In the genomic region with DNA sequence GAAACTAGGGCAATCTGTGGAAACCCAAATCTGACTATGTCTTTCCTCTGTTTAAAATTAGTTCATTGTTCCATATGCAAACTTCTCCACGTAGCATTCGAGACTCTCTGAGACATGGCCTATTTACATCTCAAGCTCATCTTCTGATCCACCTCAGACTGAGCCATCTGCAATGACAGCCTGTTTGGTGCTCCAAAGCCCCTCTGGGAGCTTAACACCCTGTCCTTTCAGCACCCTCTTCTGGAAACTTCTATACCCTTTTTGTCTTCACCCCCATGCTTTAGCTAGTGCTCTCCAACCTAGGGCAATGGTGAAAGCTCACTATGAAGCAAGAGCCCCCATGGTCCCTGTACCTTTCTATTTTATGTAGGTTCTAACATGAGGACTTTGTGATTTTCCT, we compare ENCODE assay signal across 11 mouse cellular contexts.
DNase-seq lines count a peak whose midpoint lies in the region; ATAC-seq and TF ChIP-seq lines count a peak whose summit lies in the region.
"Had no signal": no experiment of that assay in that cellular context is flagged by ENCODE, and none has a peak within 500 bp of the region (broad histone marks: within the 10 kb centered on the region; RNA-seq: fewer than 3 reads in every experiment).

No protein-coding gene starts in this region.

- H3K4me2 ChIP-seq in liver, postnatal 0 days (ENCODE audit: low read depth, low read length) = no peak overlapping the region
- no peak overlapping the region for H3K4me2 ChIP-seq in liver, embryonic 12.5 days
- H3K4me2 ChIP-seq in CH12.LX (ENCODE audit: insufficient read depth, low read depth, poor library complexity, severe bottlenecking) = no peak overlapping the region
- no peak overlapping the region for H3K4me2 ChIP-seq in forebrain, embryonic 14.5 days (ENCODE audit: low read length)
- H3K4me2 ChIP-seq: forebrain, embryonic 13.5 days; limb, embryonic 13.5 days had no signal

- peak; percentile 54 for TF ChIP-seq RAD21 in CH12.LX (IDR thresholded peaks at IDR 0.05; ENCODE audit: low read depth, low read length)

- H3K9ac ChIP-seq in liver, postnatal 0 days (replicated peaks) = no peak overlapping the region
- no peak overlapping the region for H3K9ac ChIP-seq in liver, embryonic 12.5 days
- no peak overlapping the region for H3K9ac ChIP-seq in CH12.LX (ENCODE audit: insufficient read depth, low read depth)
- H3K9ac ChIP-seq in forebrain, embryonic 14.5 days (ENCODE audit: low read length) = no peak overlapping the region
- H3K9ac ChIP-seq: forebrain, embryonic 13.5 days; limb, embryonic 13.5 days had no signal

- TF ChIP-seq CTCF in liver, postnatal 0 days (IDR thresholded peaks at IDR 0.05; ENCODE audit: low read depth) = peak; percentile 32
- peak in 1 of 2 experiments; percentile 46; a peak in 2 of 4 replicates for TF ChIP-seq CTCF in CH12.LX (conservative IDR thresholded peaks at IDR 0.05 in 1 of 2, IDR thresholded peaks at IDR 0.05 in 1 of 2; ENCODE audit: low read depth in 2 of 2, low read length in 2 of 2)

- no peak overlapping the region for H3K4me3 ChIP-seq in liver, postnatal 0 days (ENCODE audit: low read depth, low read length)
- H3K4me3 ChIP-seq in liver, embryonic 12.5 days = no peak overlapping the region
- H3K4me3 ChIP-seq in CH12.LX (replicated peaks in 1 of 3; ENCODE audit: low read depth in 2 of 3, low read length in 2 of 3, poor library complexity in 1 of 3) = no peak overlapping the region
- no peak overlapping the region for H3K4me3 ChIP-seq in forebrain, embryonic 14.5 days (ENCODE audit: low read depth, low read length)
- H3K4me3 ChIP-seq: forebrain, embryonic 13.5 days; limb, embryonic 13.5 days had no signal

- H3K27me3 ChIP-seq in liver, postnatal 0 days (ENCODE audit: insufficient read depth, low read length) = no peaks in the 10 kb centered on the region
- H3K27me3 ChIP-seq in liver, embryonic 12.5 days (replicated peaks) = no peaks in the 10 kb centered on the region
- H3K27me3 ChIP-seq in CH12.LX (replicated peaks) = no peaks in the 10 kb centered on the region
- H3K27me3 ChIP-seq in forebrain, embryonic 14.5 days (replicated peaks; ENCODE audit: control insufficient read depth, insufficient read depth, low read length) = no peaks in the 10 kb centered on the region
- H3K27me3 ChIP-seq: forebrain, embryonic 13.5 days; limb, embryonic 13.5 days had no signal

- H3K27ac ChIP-seq in liver, postnatal 0 days (ENCODE audit: low read depth) = no peak overlapping the region
- H3K27ac ChIP-seq in liver, embryonic 12.5 days = no peak overlapping the region
- H3K27ac ChIP-seq in CH12.LX (ENCODE audit: insufficient read depth, low read depth) = no peak overlapping the region
- no peak overlapping the region for H3K27ac ChIP-seq in forebrain, embryonic 14.5 days (ENCODE audit: low read depth, low read length)
- H3K27ac ChIP-seq: forebrain, embryonic 13.5 days; limb, embryonic 13.5 days had no signal

- no peak for TF ChIP-seq POLR2A in CH12.LX (IDR thresholded peaks at IDR 0.05; ENCODE audit: low read depth, low read length)

- H3K9me3 ChIP-seq in liver, postnatal 0 days (ENCODE audit: low read length) = no peaks in the 10 kb centered on the region
- no peaks in the 10 kb centered on the region for H3K9me3 ChIP-seq in liver, embryonic 12.5 days (replicated peaks)
- H3K9me3 ChIP-seq in CH12.LX (replicated peaks; ENCODE audit: low read length) = no peaks in the 10 kb centered on the region
- no peaks in the 10 kb centered on the region for H3K9me3 ChIP-seq in forebrain, embryonic 14.5 days (replicated peaks; ENCODE audit: control insufficient read depth, low read length)
- H3K9me3 ChIP-seq: forebrain, embryonic 13.5 days; limb, embryonic 13.5 days had no signal

- no peaks in the 10 kb centered on the region for H3K36me3 ChIP-seq in liver, postnatal 0 days (replicated peaks; ENCODE audit: insufficient read depth, low read length)
- no peaks in the 10 kb centered on the region for H3K36me3 ChIP-seq in liver, embryonic 12.5 days
- no peaks in the 10 kb centered on the region for H3K36me3 ChIP-seq in CH12.LX (replicated peaks in 1 of 2; ENCODE audit: control insufficient read depth in 1 of 2, insufficient read depth in 1 of 2, low read length in 1 of 2)
- no peaks in the 10 kb centered on the region for H3K36me3 ChIP-seq in forebrain, embryonic 14.5 days (ENCODE audit: control insufficient read depth, insufficient read depth, low read length)
- H3K36me3 ChIP-seq: limb, embryonic 13.5 days had no signal

- dilution Hi-C loops in CH12.LX (cut with MboI; ENCODE audit: extremely low pct_ligation_motif_present, extremely low pct_unique_long_range_greater_than_20kb, low sequenced_read_pairs) = no loop called here

- WGBS in liver, postnatal 0 days (ENCODE audit: insufficient replicate concordance) = 63% methylated on average over 2 of the region's 2 CpGs
- 65% methylated on average over 2 of the region's 2 CpGs for WGBS in liver, embryonic 12.5 days (ENCODE audit: insufficient replicate concordance)
- WGBS in forebrain, embryonic 14.5 days = 92% methylated on average over 2 of the region's 2 CpGs

- DNase-seq in liver, postnatal 0 days = no peak
- peak; percentile 44 for DNase-seq in CH12.LX (ENCODE audit: extremely low read depth)
- peak; percentile 75 for DNase-seq in thymus, postnatal 0 days (ENCODE audit: low spot score)
- DNase-seq in adipocyte (ENCODE audit: low spot score) = no peak
- no peak for DNase-seq in forebrain, embryonic 14.5 days (ENCODE audit: low spot score)
- DNase-seq: heart, postnatal 14 days; kidney, adult 11 months had no signal

- in situ Hi-C loops in CH12.LX (cut with MboI; ENCODE audit: low pct_ligation_motif_present, low pct_unique_long_range_greater_than_20kb, low sequenced_read_pairs) = loop anchor here (25.0 kb wide), 1 partner anchor 306 kb away; no protein-coding TSS in a partner anchor

- no peaks in the 10 kb centered on the region for H3K4me1 ChIP-seq in liver, postnatal 0 days (ENCODE audit: insufficient read depth)
- H3K4me1 ChIP-seq in liver, embryonic 12.5 days = no peaks in the 10 kb centered on the region
- H3K4me1 ChIP-seq in CH12.LX (ENCODE audit: control insufficient read depth in 1 of 2, insufficient read depth in 2 of 2) = peaks cover 0 to 16% of the 10 kb centered on the region in 2 experiments; a peak in 2 of 4 replicates
- H3K4me1 ChIP-seq in forebrain, embryonic 14.5 days (ENCODE audit: control insufficient read depth, insufficient read depth, low read length) = no peaks in the 10 kb centered on the region
- H3K4me1 ChIP-seq: forebrain, embryonic 13.5 days; limb, embryonic 13.5 days had no signal

- TF ChIP-seq EP300 in liver, postnatal 0 days (IDR thresholded peaks at IDR 0.05; ENCODE audit: low read depth) = no peak
- TF ChIP-seq EP300 in CH12.LX (IDR thresholded peaks at IDR 0.05; ENCODE audit: low read length) = no peak

- no peaks in the 10 kb centered on the region for H3K79me2 ChIP-seq in CH12.LX (replicated peaks; ENCODE audit: control insufficient read depth, extremely low read depth, insufficient read depth, poor library complexity, severe bottlenecking)

- no peak for ATAC-seq in liver, postnatal 0 days
- ATAC-seq in liver, embryonic 12.5 days = no peak
- peak; percentile 65 for ATAC-seq in common myeloid progenitor, adult 5-6 weeks (replicated peaks; ENCODE audit: low read depth, poor library complexity, severe bottlenecking)
- no peak for ATAC-seq in forebrain, embryonic 14.5 days
- ATAC-seq: forebrain, embryonic 13.5 days had no signal

TF ChIP-seq in CH12.LX, 34 proteins besides CTCF, POLR2A, EP300 and RAD21:
- TF ChIP-seq SMC3 (IDR thresholded peaks at IDR 0.05; ENCODE audit: low read depth, low read length) = peak; percentile 45
- 0 out of 2 replicates have a peak, but pooled peaks have one; percentile 25 for TF ChIP-seq MEF2A (IDR thresholded peaks at IDR 0.05; ENCODE audit: borderline replicate concordance, low read depth, low read length)
- no peak for TF ChIP-seq MAFK (IDR thresholded peaks at IDR 0.05; ENCODE audit: insufficient replicate concordance, low read length)

Comparison
In these comparisons a context has a peak if more than half of its experiments do, and no peak if none do; other contexts are left out.
1. DNase-seq: peak in CH12.LX (single experiment) and thymus, postnatal 0 days (single experiment); none in liver, postnatal 0 days (single experiment), adipocyte (single experiment) and forebrain, embryonic 14.5 days (single experiment).